In genomic region chr7:118854606-118855005, GRCm38 (mm10) we compare ENCODE assay signal across 9 mouse cellular contexts. TPM values are rescaled to one million over a fixed set of nuclear protein-coding genes. Genes with fewer than 3 reads are reported as not detected.
A peak's percentile ranks its signal among the peaks of the same experiment; 100 is the strongest.
DNase-seq lines count a peak whose midpoint lies in the region; ATAC-seq and TF ChIP-seq lines count a peak whose summit lies in the region.
"Had no signal": no experiment of that assay in that cellular context is flagged by ENCODE, and none has a peak within 500 bp of the region (broad histone marks: within the 10 kb centered on the region; RNA-seq: fewer than 3 reads in every experiment).

No protein-coding gene starts in this region.

- no peaks in the 10 kb centered on the region for H3K9me3 ChIP-seq in megakaryocyte, embryonic 14.5 days
- no peaks in the 10 kb centered on the region for H3K9me3 ChIP-seq in limb, embryonic 12.5 days

- no peak overlapping the region for H3K27ac ChIP-seq in limb, embryonic 12.5 days
- H3K27ac ChIP-seq in small intestine, adult 2 months (ENCODE audit: insufficient read depth, low read depth, low read length), result no peak overlapping the region

- WGBS in limb, embryonic 12.5 days, result 16% methylated on average over 3 of the region's 3 CpGs
- WGBS in small intestine, adult 2 months, result 4% methylated on average over 3 of the region's 3 CpGs

- peaks cover 64% of the 10 kb centered on the region for H3K4me1 ChIP-seq in megakaryocyte, embryonic 14.5 days
- H3K4me1 ChIP-seq in limb, embryonic 12.5 days (replicated peaks), result peaks cover 17% of the 10 kb centered on the region
- H3K4me1 ChIP-seq in small intestine, adult 2 months (ENCODE audit: control insufficient read depth, insufficient read depth, insufficient read length, low read length), result peaks cover 8% of the 10 kb centered on the region; the same call in 1 of the 2 replicates

- TF ChIP-seq CTCF in small intestine, adult 2 months (IDR thresholded peaks at IDR 0.05; ENCODE audit: extremely low read depth, insufficient read length, insufficient replicate concordance, low read depth, low read length), result no peak

- no peaks in the 10 kb centered on the region for H3K27me3 ChIP-seq in megakaryocyte, embryonic 14.5 days (replicated peaks)
- no peaks in the 10 kb centered on the region for H3K27me3 ChIP-seq in limb, embryonic 12.5 days
- H3K27me3 ChIP-seq in small intestine, adult 2 months (ENCODE audit: control insufficient read depth, insufficient read depth, low read length), result no peaks in the 10 kb centered on the region

- peak overlapping the region; percentile 99 for H3K4me3 ChIP-seq in megakaryocyte, embryonic 14.5 days (replicated peaks)
- peak overlapping the region; percentile 80 for H3K4me3 ChIP-seq in limb, embryonic 12.5 days (replicated peaks)
- H3K4me3 ChIP-seq in small intestine, adult 2 months (ENCODE audit: low read depth, low read length), result peak overlapping the region; percentile 87; the same call in 1 of the 2 replicates

- ATAC-seq in megakaryocyte, adult 5-6 weeks (ENCODE audit: poor library complexity, severe bottlenecking), result no peak
- ATAC-seq in erythroblast, adult 5-6 weeks (replicated peaks; ENCODE audit: low FRiP score, poor library complexity, severe bottlenecking), result 0 out of 2 replicates have a peak, but pooled peaks have one; percentile 23
- no peak for ATAC-seq in limb, embryonic 12.5 days (ENCODE audit: insufficient number of reproducible peaks, insufficient read depth, low FRiP score, low TSS enrichment, low read depth)

- TF ChIP-seq POLR2A in small intestine, adult 2 months (IDR thresholded peaks at IDR 0.05; ENCODE audit: low read depth, low read length), result no peak

- H3K36me3 ChIP-seq in megakaryocyte, embryonic 14.5 days (replicated peaks; ENCODE audit: low read length), result peaks cover 45% of the 10 kb centered on the region
- H3K36me3 ChIP-seq in limb, embryonic 12.5 days, result peaks cover 36% of the 10 kb centered on the region
- H3K36me3 ChIP-seq in small intestine, adult 2 months (ENCODE audit: control insufficient read depth, insufficient read depth, low read length), result peaks cover 10% of the 10 kb centered on the region; the same call in 1 of the 2 replicates

- no peak for DNase-seq in adrenal gland, postnatal 25 days
- DNase-seq in thymus, postnatal 4 days, result no peak
- no peak for DNase-seq in left cerebral cortex, adult 11 months (ENCODE audit: low spot score)
- DNase-seq: cerebellum, adult 11 months had no signal

- H3K4me2 ChIP-seq in limb, embryonic 12.5 days, result peak overlapping the region; percentile 80

- H3K9ac ChIP-seq in limb, embryonic 12.5 days (replicated peaks), result peak overlapping the region; percentile 71

RNA-seq across cellular contexts. Expression of gene Iqck, which starts 0.9 kb away (rescaled TPM):
- 0.08 TPM in 1 of 2 replicates, not detected in the other for polyA plus RNA-seq in megakaryocyte, embryonic 14.5 days (2012; ENCODE audit: insufficient read depth, low replicate concordance)
- 0.48 TPM in 1 of 2 replicates, not detected in the other for total RNA-seq in megakaryocyte, adult 5-6 weeks (2015)
- 0.40 TPM in 1 of 2 replicates, not detected in the other for total RNA-seq in megakaryocyte, adult 5-6 weeks (2017)
- not detected in 2 replicates for total RNA-seq in erythroblast, adult 5-6 weeks (2015; ENCODE audit: low replicate concordance)
- total RNA-seq in erythroblast, adult 5-6 weeks (2017; ENCODE audit: low replicate concordance), result not detected in 2 replicates
- polyA plus RNA-seq in limb, embryonic 12.5 days (2016; fragmentation: Nextera tagmentation; extraction: Ambion mirVana), result 2.3 and 2.8 TPM in 2 replicates
- polyA plus RNA-seq in small intestine, adult 2 months (2012; rRNA removed), result 0.15 and 0.48 TPM in 2 replicates
- total RNA-seq in adrenal gland, postnatal 25 days (2021), result 18.9 and 21.2 TPM in 2 replicates

RNA-seq across cellular contexts. Expression of gene Knop1, which starts 1.4 kb away (rescaled TPM):
- polyA plus RNA-seq in megakaryocyte, embryonic 14.5 days (2012; ENCODE audit: insufficient read depth, low replicate concordance), result 0.97 and 13.4 TPM in 2 replicates
- 12.1 and 13.2 TPM in 2 replicates for total RNA-seq in megakaryocyte, adult 5-6 weeks (2015)
- total RNA-seq in megakaryocyte, adult 5-6 weeks (2017), result 20.2 and 40.0 TPM in 2 replicates
- total RNA-seq in erythroblast, adult 5-6 weeks (2015; ENCODE audit: low replicate concordance), result 5.2 and 9.0 TPM in 2 replicates
- 7.2 and 7.4 TPM in 2 replicates for total RNA-seq in erythroblast, adult 5-6 weeks (2017; ENCODE audit: low replicate concordance)
- polyA plus RNA-seq in limb, embryonic 12.5 days (2016; fragmentation: Nextera tagmentation; extraction: Ambion mirVana), result 114 and 126 TPM in 2 replicates
- polyA plus RNA-seq in small intestine, adult 2 months (2012; rRNA removed), result 1.3 and 1.9 TPM in 2 replicates
- 63.8 and 70.1 TPM in 2 replicates for total RNA-seq in adrenal gland, postnatal 25 days (2021)

Comparison
In these comparisons a context has a peak if more than half of its experiments do, and no peak if none do; other contexts are left out.
1. RNA of gene Iqck, which starts 0.9 kb away (total RNA-seq): 18.9 to 21.2 TPM in adrenal gland, postnatal 25 days; 0.40 to 0.48 TPM in megakaryocyte, adult 5-6 weeks and not detected in erythroblast, adult 5-6 weeks; every median in the first group is over 10 times any median in the second.
2. Peak in every context shown above with its lines, with median percentiles within 50 percentile points of each other: H3K4me3 ChIP-seq.